In the genomic region with DNA sequence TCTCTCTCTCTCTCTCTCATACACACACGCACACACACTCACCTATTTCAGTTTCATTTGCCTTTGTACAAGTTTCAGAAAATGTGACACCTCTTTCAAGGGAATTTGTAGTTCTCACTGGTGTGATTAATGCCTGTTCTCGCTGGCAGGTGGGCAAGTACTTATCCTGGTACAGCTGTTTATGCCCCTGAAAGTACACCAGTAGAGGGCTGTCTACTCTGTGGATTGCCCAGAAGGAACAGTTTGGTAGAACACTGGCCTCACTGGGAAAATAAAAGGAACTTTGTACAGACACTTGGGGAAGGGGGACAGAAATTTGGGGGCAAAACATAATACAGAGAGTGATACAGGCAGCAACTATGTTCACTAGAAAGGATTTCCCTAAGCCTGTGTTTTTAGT, we compare ENCODE assay signal across 29 mouse cellular contexts. TPM values are rescaled to one million over a fixed set of nuclear protein-coding genes. Genes with fewer than 3 reads are reported as not detected.
DNase-seq lines count a peak whose midpoint lies in the region; ATAC-seq and TF ChIP-seq lines count a peak whose summit lies in the region.
"Had no signal": no experiment of that assay in that cellular context is flagged by ENCODE, and none has a peak within 500 bp of the region (broad histone marks: within the 10 kb centered on the region; RNA-seq: fewer than 3 reads in every experiment).

No protein-coding gene starts in this region.

- ATAC-seq in kidney, postnatal 0 days (replicated peaks; ENCODE audit: low FRiP score, low read depth) = no peak
- ATAC-seq in midbrain, postnatal 0 days (ENCODE audit: low FRiP score) = no peak
- ATAC-seq in midbrain, embryonic 14.5 days (ENCODE audit: low FRiP score, low TSS enrichment) = no peak
- ATAC-seq: forebrain, embryonic 16.5 days had no signal

- no peak for TF ChIP-seq POLR2A in heart, adult 2 months (IDR thresholded peaks at IDR 0.05; ENCODE audit: insufficient read depth, low read depth, low read length)
- TF ChIP-seq POLR2A in cortical plate, adult 2 months (IDR thresholded peaks at IDR 0.05; ENCODE audit: extremely low read depth, insufficient read depth, low read length) = no peak

- peak; percentile 57 for TF ChIP-seq CTCF in heart, adult 2 months (IDR thresholded peaks at IDR 0.05)
- peak; percentile 45; the same call in 1 of the 2 replicates for TF ChIP-seq CTCF in kidney, postnatal 0 days (IDR thresholded peaks at IDR 0.05; ENCODE audit: low read depth)
- peak; percentile 37 for TF ChIP-seq CTCF in midbrain, postnatal 0 days (IDR thresholded peaks at IDR 0.05)
- TF ChIP-seq CTCF in cortical plate, adult 2 months (IDR thresholded peaks at IDR 0.05; ENCODE audit: extremely low read depth, insufficient read depth, low read length) = peak; percentile 16; the same call in 1 of the 2 replicates

- no peaks in the 10 kb centered on the region for H3K4me1 ChIP-seq in heart, adult 2 months (ENCODE audit: control insufficient read depth, insufficient read depth, low read length)
- H3K4me1 ChIP-seq in kidney, postnatal 0 days (replicated peaks; ENCODE audit: insufficient read depth, low read length) = no peaks in the 10 kb centered on the region
- no peaks in the 10 kb centered on the region for H3K4me1 ChIP-seq in midbrain, postnatal 0 days (ENCODE audit: insufficient read depth, low read length)
- no peaks in the 10 kb centered on the region for H3K4me1 ChIP-seq in midbrain, embryonic 14.5 days (ENCODE audit: control insufficient read depth, insufficient read depth, low read length)
- no peaks in the 10 kb centered on the region for H3K4me1 ChIP-seq in cortical plate, adult 2 months (ENCODE audit: control insufficient read depth, insufficient read depth, low read length)
- H3K4me1 ChIP-seq: embryonic facial prominence, embryonic 13.5 days; heart, embryonic 10.5 days; hindbrain, embryonic 15.5 days; midbrain, embryonic 10.5 days had no signal

- WGBS in heart, adult 2 months = 31% methylated on average over 2 of the region's 2 CpGs
- WGBS in kidney, postnatal 0 days = 27% methylated on average over 2 of the region's 2 CpGs
- WGBS in midbrain, postnatal 0 days = 42% methylated on average over 2 of the region's 2 CpGs
- WGBS in midbrain, embryonic 14.5 days = 23% methylated on average over 2 of the region's 2 CpGs

- H3K9me3 ChIP-seq in kidney, postnatal 0 days (replicated peaks; ENCODE audit: low read length) = no peaks in the 10 kb centered on the region
- H3K9me3 ChIP-seq in midbrain, postnatal 0 days (ENCODE audit: low read length) = no peaks in the 10 kb centered on the region
- H3K9me3 ChIP-seq in midbrain, embryonic 14.5 days (ENCODE audit: control insufficient read depth, low read length) = no peaks in the 10 kb centered on the region
- H3K9me3 ChIP-seq: embryonic facial prominence, embryonic 13.5 days; heart, embryonic 10.5 days; hindbrain, embryonic 15.5 days; midbrain, embryonic 10.5 days had no signal

- H3K27me3 ChIP-seq in heart, adult 2 months (ENCODE audit: control insufficient read depth, insufficient read depth, low read length) = no peaks in the 10 kb centered on the region
- H3K27me3 ChIP-seq in kidney, postnatal 0 days (ENCODE audit: insufficient read depth, low read length) = no peaks in the 10 kb centered on the region
- no peaks in the 10 kb centered on the region for H3K27me3 ChIP-seq in midbrain, postnatal 0 days (ENCODE audit: insufficient read depth, low read length)
- H3K27me3 ChIP-seq in midbrain, embryonic 14.5 days (ENCODE audit: control insufficient read depth, insufficient read depth, low read length) = no peaks in the 10 kb centered on the region
- H3K27me3 ChIP-seq: embryonic facial prominence, embryonic 13.5 days; hindbrain, embryonic 15.5 days had no signal

- DNase-seq in heart, adult 2 months = no peak
- DNase-seq in heart, postnatal 14 days = no peak
- DNase-seq in kidney, postnatal 0 days (ENCODE audit: low spot score) = no peak
- no peak for DNase-seq in kidney, adult 11 months
- DNase-seq in midbrain, postnatal 0 days (ENCODE audit: low spot score) = no peak
- DNase-seq in midbrain, embryonic 14.5 days = no peak
- DNase-seq in ovary, adult 18-20 months (ENCODE audit: low spot score) = no peak
- DNase-seq: adrenal gland, postnatal 10 days; cerebellum, adult 11 months; cerebellum, postnatal 10 days; heart, postnatal 4 days; left cerebral cortex, postnatal 4 days; liver; lung, adult 18-20 months; right cerebral cortex, postnatal 14 days; thymus, adult 18-20 months had no signal

- H3K27ac ChIP-seq in heart, adult 2 months = no peak overlapping the region
- H3K27ac ChIP-seq in kidney, postnatal 0 days = no peak overlapping the region
- no peak overlapping the region for H3K27ac ChIP-seq in midbrain, postnatal 0 days (ENCODE audit: low read depth, low read length)
- H3K27ac ChIP-seq in midbrain, embryonic 14.5 days (replicated peaks; ENCODE audit: low read depth, low read length) = no peak overlapping the region
- H3K27ac ChIP-seq in cortical plate, adult 2 months (ENCODE audit: insufficient read depth, low read length) = no peak overlapping the region
- H3K27ac ChIP-seq: embryonic facial prominence, embryonic 13.5 days; heart, embryonic 10.5 days; hindbrain, embryonic 15.5 days; macrophage; midbrain, embryonic 10.5 days had no signal

- H3K4me2 ChIP-seq in kidney, postnatal 0 days (ENCODE audit: low read length) = no peak overlapping the region
- no peak overlapping the region for H3K4me2 ChIP-seq in midbrain, postnatal 0 days (ENCODE audit: low read depth, low read length, poor library complexity, severe bottlenecking)
- H3K4me2 ChIP-seq in midbrain, embryonic 14.5 days (ENCODE audit: low read length) = no peak overlapping the region
- H3K4me2 ChIP-seq: embryonic facial prominence, embryonic 13.5 days; hindbrain, embryonic 15.5 days had no signal

- no peaks in the 10 kb centered on the region for H3K36me3 ChIP-seq in heart, adult 2 months (ENCODE audit: control insufficient read depth, insufficient read depth, low read length)
- no peaks in the 10 kb centered on the region for H3K36me3 ChIP-seq in kidney, postnatal 0 days (ENCODE audit: insufficient read depth, low read length)
- no peaks in the 10 kb centered on the region for H3K36me3 ChIP-seq in midbrain, postnatal 0 days (ENCODE audit: insufficient read depth, low read length)
- no peaks in the 10 kb centered on the region for H3K36me3 ChIP-seq in midbrain, embryonic 14.5 days (ENCODE audit: control insufficient read depth, insufficient read depth, low read length)
- H3K36me3 ChIP-seq: embryonic facial prominence, embryonic 13.5 days; heart, embryonic 10.5 days; hindbrain, embryonic 15.5 days; midbrain, embryonic 10.5 days had no signal

- no peak overlapping the region for H3K9ac ChIP-seq in heart, adult 2 months (ENCODE audit: low read depth, low read length)
- no peak overlapping the region for H3K9ac ChIP-seq in kidney, postnatal 0 days (ENCODE audit: low read depth, low read length)
- H3K9ac ChIP-seq in midbrain, postnatal 0 days (replicated peaks; ENCODE audit: low read length, poor library complexity, severe bottlenecking) = no peak overlapping the region
- H3K9ac ChIP-seq in midbrain, embryonic 14.5 days (replicated peaks; ENCODE audit: low read length) = no peak overlapping the region
- H3K9ac ChIP-seq: embryonic facial prominence, embryonic 13.5 days; hindbrain, embryonic 15.5 days had no signal

- intact Hi-C loops in heart, adult 2 months (cut with DNase I) = loop anchor here (2.0 kb wide), 1 partner anchor 107 kb away; no protein-coding TSS in a partner anchor
- intact Hi-C loops in heart, postnatal 14 days (cut with DNase I) = no loop called here

- H3K4me3 ChIP-seq in heart, adult 2 months = no peak overlapping the region
- no peak overlapping the region for H3K4me3 ChIP-seq in kidney, postnatal 0 days (replicated peaks; ENCODE audit: low read depth, low read length)
- H3K4me3 ChIP-seq in midbrain, postnatal 0 days (ENCODE audit: low read depth, low read length) = no peak overlapping the region
- no peak overlapping the region for H3K4me3 ChIP-seq in midbrain, embryonic 14.5 days (replicated peaks; ENCODE audit: low read depth, low read length)
- no peak overlapping the region for H3K4me3 ChIP-seq in cortical plate, adult 2 months (ENCODE audit: insufficient read depth, low read length)
- H3K4me3 ChIP-seq: embryonic facial prominence, embryonic 13.5 days; heart, embryonic 10.5 days; hindbrain, embryonic 15.5 days; midbrain, embryonic 10.5 days had no signal

- H3K79me2 ChIP-seq in heart, adult 2 months (replicated peaks; ENCODE audit: control insufficient read depth, insufficient read depth, low read length) = no peaks in the 10 kb centered on the region

- no peak for TF ChIP-seq EP300 in heart, adult 2 months (IDR thresholded peaks at IDR 0.05; ENCODE audit: insufficient read depth, low read depth, low read length)

RNA-seq across cellular contexts. Expression of gene Tmem255a, which starts 7.4 kb away (rescaled TPM):
- 1 to 10 TPM in 1 of 2 experiments, under 1 TPM in 1; 0.81 to 1.6 TPM for total RNA-seq in heart, adult 2 months (2021)
- polyA plus RNA-seq in heart, adult 2 months (2012; rRNA removed) = 1.00 and 1.6 TPM in 2 replicates
- total RNA-seq in heart, postnatal 14 days (2021) = 1 to 10 TPM; 6.6 to 9.2 TPM
- polyA plus RNA-seq in kidney, postnatal 0 days (2015; fragmentation: Nextera tagmentation; extraction: Ambion mirVana) = 15.5 and 16.1 TPM in 2 replicates
- total RNA-seq in midbrain, postnatal 0 days (2014; rRNA removed) = 26.5 and 29.3 TPM in 2 replicates
- polyA plus RNA-seq in midbrain, postnatal 0 days (2015; fragmentation: Nextera tagmentation; extraction: Ambion mirVana) = 25.5 and 27.8 TPM in 2 replicates
- polyA plus RNA-seq in midbrain, embryonic 14.5 days (2014; fragmentation: Nextera tagmentation; extraction: Ambion mirVana) = 25.0 and 26.2 TPM in 2 replicates
- polyA plus RNA-seq in cortical plate, adult 2 months (2012; rRNA removed) = 8.8 and 10.1 TPM in 2 replicates
- total RNA-seq: monocyte, adult 5-6 weeks had no signal
- polyA plus RNA-seq: macrophage had no signal

RNA-seq across cellular contexts. Expression of gene Atp1b4, which starts 56.4 kb away (rescaled TPM):
- total RNA-seq in heart, adult 2 months (2021) = not detected
- polyA plus RNA-seq in heart, adult 2 months (2012; rRNA removed) = not detected in 2 replicates
- not detected for total RNA-seq in heart, postnatal 14 days (2021)
- polyA plus RNA-seq in kidney, postnatal 0 days (2015; fragmentation: Nextera tagmentation; extraction: Ambion mirVana) = 0.04 TPM in 1 of 2 replicates, not detected in the other
- total RNA-seq in midbrain, postnatal 0 days (2014; rRNA removed) = not detected in 2 replicates
- polyA plus RNA-seq in midbrain, postnatal 0 days (2015; fragmentation: Nextera tagmentation; extraction: Ambion mirVana) = not detected in 2 replicates
- polyA plus RNA-seq in midbrain, embryonic 14.5 days (2014; fragmentation: Nextera tagmentation; extraction: Ambion mirVana) = not detected in 2 replicates
- polyA plus RNA-seq in cortical plate, adult 2 months (2012; rRNA removed) = not detected in 2 replicates
- total RNA-seq: layer of hippocampus, adult 18-20 months; left cerebral cortex, postnatal 4 days; monocyte, adult 5-6 weeks had no signal
- polyA plus RNA-seq: forebrain, embryonic 16.5 days; heart, embryonic 10.5 days; hindbrain, embryonic 15.5 days; kidney, embryonic 14.5 days; macrophage; midbrain, embryonic 10.5 days; neural tube, embryonic 11.5 days; spleen, adult 2 months; stomach, embryonic 14.5 days had no signal
